Mouse (Mus musculus) urinary bladder, adult 18-20 months (tissue): Measurements from ENCODE around the gene Cblc.

Experiments used
- DNase-seq, 2 experiments: peaks; one replicate each; pipeline ENCODE4 v3.0.0; 2022; ENCODE audit warnings: low spot score in 2 of 2, mixed read lengths in 2 of 2

The Cblc gene

GRCm38 (mm10) chr7:19796697-19797588 is at the start of gene Cblc:
Cblc (minus strand) TSS chr7:19796809.
- DNase-seq: peak; percentile 86 to 91

GRCm38 (mm10) chr7:19844521-19845171 is 48.0 kb upstream of the Cblc start:
- no peak for DNase-seq

GRCm38 (mm10) chr7:19843561-19843960 is 47.0 kb upstream of the Cblc start:
- peak; percentile 53 to 69 for DNase-seq

- no peak for DNase-seq
Measured at GRCm38 (mm10) chr7:19842885-19843504, 46.4 kb upstream of the Cblc start.

GRCm38 (mm10) chr7:19841686-19842413 is 45.2 kb upstream of the Cblc start:
- DNase-seq: peak in 1 of 2 experiments; percentile 65

- no peak for DNase-seq
Measured at GRCm38 (mm10) chr7:19840936-19841335, 44.3 kb upstream of the Cblc start.

GRCm38 (mm10) chr7:19840371-19840770 is 43.8 kb upstream of the Cblc start:
- DNase-seq: no peak

- DNase-seq: no peak
Measured at GRCm38 (mm10) chr7:19836843-19837242, 40.2 kb upstream of the Cblc start.

- no peak for DNase-seq
Measured at GRCm38 (mm10) chr7:19834055-19834454, 37.4 kb upstream of the Cblc start.

GRCm38 (mm10) chr7:19831837-19832236 is 35.2 kb upstream of the Cblc start:
- no peak for DNase-seq

GRCm38 (mm10) chr7:19830682-19831156 is 34.1 kb upstream of the Cblc start:
- DNase-seq: peak; percentile 80 to 95

- no peak for DNase-seq
Measured at GRCm38 (mm10) chr7:19829694-19830093, 33.1 kb upstream of the Cblc start.

- DNase-seq: no peak
Measured at GRCm38 (mm10) chr7:19826756-19827155, 30.1 kb upstream of the Cblc start.

- peak; percentile 91 to 93 for DNase-seq
Measured at GRCm38 (mm10) chr7:19824182-19824973, 27.8 kb upstream of the Cblc start.

- no peak for DNase-seq
Measured at GRCm38 (mm10) chr7:19823256-19824181, 26.9 kb upstream of the Cblc start.

GRCm38 (mm10) chr7:19822604-19823058 is 26.0 kb upstream of the Cblc start, which contains the start of gene Bcl3:
Bcl3 (minus strand) TSS chr7:19822770.
- DNase-seq: peak; percentile 64 to 66

- no peak for DNase-seq
Measured at GRCm38 (mm10) chr7:19822193-19822592, 25.6 kb upstream of the Cblc start.

- DNase-seq: no peak
Measured at GRCm38 (mm10) chr7:19821633-19822032, 25.0 kb upstream of the Cblc start.

GRCm38 (mm10) chr7:19820347-19821048 is 23.9 kb upstream of the Cblc start:
- DNase-seq: no peak
